Mouse (Mus musculus) layer of hippocampus, adult 18-20 months (tissue): ENCODE results near the gene Rab39. TPM values are rescaled to one million over a fixed set of nuclear protein-coding genes. Genes with fewer than 3 reads are reported as not detected.

Source experiments
- total RNA-seq, 2 experiments: library from RNA; stranded (reverse); gene quantifications; 2 replicates each; pipeline ENCODE4 v1.2.3; 2021

Rab39 gene
- total RNA-seq, 2 experiments from 2014 or later: 2.1 to 2.7 TPM

Other genes with a start within 250 kb of the Rab39 start
- 10 to 100 TPM; 19.8 to 22.0 TPM for gene Atm, start 169.5 kb downstream of the Rab39 start, total RNA-seq
- 10 to 100 TPM; 16.6 to 17.0 TPM for gene Npat, start 169.2 kb downstream of the Rab39 start, total RNA-seq
- 10 to 100 TPM; 54.5 to 55.4 TPM for gene Acat1, start 95.8 kb downstream of the Rab39 start, total RNA-seq
- 10 to 100 TPM; 60.7 to 62.9 TPM for gene Cul5, start 36.2 kb downstream of the Rab39 start, total RNA-seq
- gene Slc35f2, start 65.3 kb upstream of the Rab39 start, total RNA-seq: 1 to 10 TPM; 5.0 TPM
- not detected for gene Sln, start 143.9 kb upstream of the Rab39 start, total RNA-seq